Mouse (Mus musculus) ES-CJ7 (cell line): ENCODE data around the gene Cdk1.

Experiments used
- DNase-seq: peaks from one replicate; pipeline ENCODE4 v3.0.0; 2011; ENCODE audit warnings: low read depth, low spot score

The Cdk1 gene

DNA sequence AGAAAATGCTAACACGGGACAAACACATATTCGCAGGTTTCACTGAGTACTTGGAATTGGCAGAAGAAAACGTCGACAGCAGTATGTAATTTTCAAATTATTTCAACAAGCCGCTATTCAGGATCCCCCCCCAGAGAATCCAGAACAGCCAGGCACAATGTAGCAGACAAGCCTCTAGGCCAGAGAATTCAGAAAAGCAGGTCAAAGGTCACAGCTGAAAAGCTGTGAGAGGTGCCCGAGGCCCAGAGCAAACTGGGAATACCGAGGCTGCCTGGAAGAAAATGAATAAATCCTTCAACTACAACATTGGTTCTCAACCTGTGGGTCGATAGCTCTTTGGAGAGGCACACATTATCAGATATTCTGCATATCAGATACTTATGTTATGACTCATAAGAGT lies 4.5 kb downstream of the Cdk1 start:
- no peak for DNase-seq

DNA sequence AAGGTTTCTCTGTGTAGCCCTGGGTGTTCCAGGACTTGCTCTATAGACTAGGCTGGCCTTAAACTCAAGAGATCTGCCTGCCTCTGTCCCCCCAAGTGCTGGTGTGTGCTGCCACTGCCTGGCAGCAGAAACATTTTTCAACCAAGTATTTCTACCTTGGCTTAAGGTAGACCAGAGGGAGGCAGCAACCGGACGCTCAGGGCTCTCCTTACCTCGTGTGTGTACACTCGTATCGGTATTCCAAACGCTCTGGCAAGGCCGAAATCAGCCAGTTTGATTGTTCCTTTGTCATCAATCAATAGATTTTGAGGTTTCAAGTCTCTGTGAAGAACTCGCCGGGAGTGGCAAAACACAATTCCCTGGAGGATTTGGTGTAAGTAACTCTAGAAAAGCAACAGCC lies 10.4 kb downstream of the Cdk1 start:
- no peak for DNase-seq

DNA sequence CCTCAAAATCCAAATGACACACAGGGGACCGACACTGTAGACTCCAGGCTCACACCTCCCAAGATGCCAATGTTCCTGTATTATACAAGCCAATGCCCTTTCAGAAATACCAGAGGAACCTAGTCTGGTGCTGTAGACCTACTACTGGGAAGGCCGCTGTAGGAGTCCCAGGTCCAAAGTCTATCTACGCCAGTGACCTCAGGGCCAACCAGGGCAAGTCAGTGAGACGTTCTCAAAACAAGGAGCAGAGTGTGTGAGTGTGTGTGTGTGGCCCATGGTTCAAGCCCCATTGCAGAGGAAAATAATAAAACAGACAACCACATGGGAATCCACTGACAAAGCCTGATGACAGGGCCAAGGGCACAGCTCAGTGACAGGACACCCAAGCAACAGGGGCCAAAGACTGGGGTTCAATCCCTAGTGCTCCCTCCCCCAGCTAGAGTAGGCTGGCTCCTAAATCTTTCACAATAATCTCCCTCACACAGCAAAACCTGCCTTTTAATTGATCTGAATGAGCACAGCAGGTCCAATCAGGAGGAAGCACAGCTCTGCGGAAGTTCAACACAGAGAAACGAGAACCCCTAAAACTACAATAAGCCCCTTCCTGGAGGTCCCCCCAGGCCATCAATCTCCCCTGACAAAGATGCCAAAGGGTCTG lies 11.0 kb downstream of the Cdk1 start:
- no peak for DNase-seq

DNA sequence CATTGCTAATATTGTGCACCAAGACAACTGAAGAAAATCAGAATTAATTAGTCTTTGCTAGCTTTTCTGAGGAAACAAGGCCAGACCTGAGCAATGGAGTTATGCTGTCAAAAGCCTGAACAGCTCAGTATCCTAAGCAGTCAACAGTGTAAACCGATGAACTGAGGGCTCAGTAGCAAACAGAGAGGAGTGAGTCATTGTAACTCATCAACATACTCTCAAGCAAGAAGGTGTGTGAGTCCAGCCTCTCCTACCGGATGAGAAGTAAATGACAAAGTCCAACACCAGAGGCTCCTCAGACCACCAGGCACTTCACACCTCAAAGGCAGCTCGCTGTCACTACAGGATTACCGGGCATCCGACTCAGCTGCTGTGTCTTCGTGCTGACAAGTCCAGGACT lies 12.7 kb downstream of the Cdk1 start:
- no peak for DNase-seq

DNA sequence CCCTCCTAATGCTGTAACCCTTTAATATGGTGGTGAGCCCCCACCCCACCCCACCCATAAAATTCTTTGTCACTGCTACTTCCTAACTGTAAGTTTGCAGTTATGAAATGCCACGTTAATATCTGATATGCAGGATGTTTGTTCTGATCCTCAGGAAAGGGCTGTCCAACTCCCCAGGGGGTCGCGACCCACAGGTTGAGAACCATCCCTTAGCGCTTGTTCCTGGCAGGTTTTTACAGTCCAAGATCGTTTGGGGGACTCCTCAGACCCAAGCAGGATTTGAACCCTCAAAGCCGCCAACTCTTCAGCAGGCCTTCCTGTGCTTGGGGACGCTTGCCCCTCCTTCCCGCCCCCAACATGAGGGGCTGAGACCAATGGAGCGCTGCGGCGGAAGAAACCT lies 16.5 kb downstream of the Cdk1 start:
- DNase-seq, result no peak

DNA sequence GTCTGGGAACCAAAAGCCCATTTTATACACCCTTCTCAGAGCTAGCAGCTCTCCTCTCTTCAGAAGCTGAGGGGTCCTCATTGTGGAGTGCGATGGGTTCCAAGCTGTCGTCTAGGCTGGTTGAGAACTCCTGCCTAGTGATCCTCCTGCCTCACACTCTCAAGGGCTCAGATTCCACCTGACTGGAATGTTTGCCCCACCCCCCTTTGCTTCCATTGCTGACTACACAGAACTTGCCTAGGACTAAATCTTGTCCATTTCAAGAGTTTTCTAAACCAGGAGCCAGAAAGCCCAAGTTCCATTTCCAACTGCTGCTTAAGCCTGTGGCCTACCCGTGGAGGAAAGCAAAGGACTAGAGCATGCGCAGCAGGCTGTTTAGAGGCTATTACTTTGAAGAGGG lies 17.1 kb downstream of the Cdk1 start:
- DNase-seq, result peak; percentile 46

DNA sequence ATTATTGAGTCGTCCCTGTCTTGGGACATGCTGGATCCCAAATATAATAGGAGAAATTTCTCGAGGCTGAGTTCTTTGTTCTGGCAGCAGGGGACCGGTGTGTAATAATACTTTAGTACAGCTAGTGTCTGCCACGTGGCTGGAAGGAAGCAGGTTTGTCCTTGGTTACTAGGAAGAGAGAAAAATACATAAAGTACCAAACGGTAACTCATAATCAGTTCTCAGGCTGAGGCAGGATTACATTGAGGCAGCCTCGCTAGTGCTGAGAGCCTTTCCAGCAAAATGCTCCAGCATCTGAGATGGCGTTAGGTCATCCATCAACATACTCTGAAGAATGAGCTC lies 17.6 kb downstream of the Cdk1 start:
- no peak for DNase-seq

DNA sequence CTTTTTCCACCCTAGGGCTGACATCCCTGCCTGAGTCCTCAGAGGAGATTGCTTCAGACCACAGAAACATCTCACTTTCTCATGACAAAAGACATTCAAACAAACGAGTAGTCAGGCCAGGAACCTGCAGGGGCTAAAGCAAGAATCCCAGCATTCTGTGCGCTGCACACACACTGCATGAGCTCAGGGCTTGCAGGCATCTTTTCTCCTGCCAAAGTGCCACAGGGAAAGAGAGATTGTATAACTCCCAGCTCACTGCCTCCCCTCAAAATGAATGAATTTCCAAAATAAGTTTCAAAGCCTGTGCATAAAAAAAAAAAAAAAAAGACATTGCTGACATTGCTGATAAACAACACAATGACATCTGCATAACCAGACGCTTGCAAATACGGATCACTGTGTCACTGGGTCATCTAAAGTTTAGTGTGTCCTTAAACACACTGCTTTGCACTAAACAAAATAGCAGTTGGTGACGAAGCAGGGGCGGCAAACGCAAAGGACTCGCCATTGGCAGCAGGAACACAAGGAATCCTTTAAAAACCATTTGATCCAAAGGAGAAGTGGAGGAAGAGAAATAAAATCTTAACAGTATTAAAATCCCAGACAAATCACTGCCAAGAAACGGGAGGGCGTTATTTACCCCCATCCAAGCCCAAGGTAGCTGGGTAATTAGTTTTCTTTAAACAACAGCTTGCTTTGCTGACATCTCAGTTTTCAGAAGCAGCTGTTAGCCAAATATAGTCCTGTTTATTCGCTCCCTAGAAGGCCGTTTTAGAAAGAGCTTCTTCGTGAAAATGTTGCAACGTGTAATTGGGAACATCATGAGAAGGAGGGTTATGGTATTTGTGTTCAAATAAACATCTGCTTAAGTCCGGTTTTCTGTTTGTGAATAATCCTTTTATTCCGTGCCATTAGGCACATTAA lies 18.2 kb downstream of the Cdk1 start:
- DNase-seq, result no peak

DNA sequence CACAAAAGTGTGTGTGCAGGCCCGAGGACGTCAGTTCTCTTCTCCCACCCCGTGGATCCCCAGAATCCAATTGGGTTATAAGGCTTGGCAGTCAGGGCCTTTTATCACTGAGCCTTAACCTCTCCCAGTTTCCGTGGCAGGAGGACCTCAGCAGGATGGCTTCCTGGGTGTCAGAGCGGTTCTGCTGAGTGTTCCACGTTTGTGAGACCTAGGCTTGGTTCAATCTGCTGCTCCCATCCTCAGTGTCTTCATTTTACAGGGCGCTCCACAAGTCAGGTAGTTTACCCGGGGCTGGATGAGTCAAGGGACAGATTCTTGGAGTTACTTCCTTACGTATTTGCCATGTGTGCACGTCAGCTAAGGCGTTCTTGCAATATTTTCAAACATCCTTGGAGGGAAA lies 19.5 kb downstream of the Cdk1 start:
- DNase-seq, result no peak

DNA sequence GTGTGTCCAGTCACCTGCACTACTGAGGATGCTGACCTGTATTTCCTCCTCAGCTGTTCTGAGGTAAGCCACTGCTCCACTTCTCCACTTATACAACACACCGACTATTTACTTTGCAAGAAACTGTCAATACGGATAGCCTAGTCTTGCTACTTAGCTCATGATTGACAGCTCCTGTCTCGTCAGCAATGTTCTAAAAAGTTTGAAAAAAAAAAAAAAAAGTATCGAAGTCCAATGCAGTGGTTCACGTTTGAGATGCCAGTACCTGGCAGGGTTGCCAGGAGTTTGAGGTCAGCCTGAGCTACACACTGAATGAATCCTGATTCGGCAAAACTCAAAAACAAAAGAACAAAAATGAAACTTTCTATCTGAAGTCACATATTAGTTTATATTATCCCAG lies 21.5 kb downstream of the Cdk1 start:
- DNase-seq, result no peak

DNA sequence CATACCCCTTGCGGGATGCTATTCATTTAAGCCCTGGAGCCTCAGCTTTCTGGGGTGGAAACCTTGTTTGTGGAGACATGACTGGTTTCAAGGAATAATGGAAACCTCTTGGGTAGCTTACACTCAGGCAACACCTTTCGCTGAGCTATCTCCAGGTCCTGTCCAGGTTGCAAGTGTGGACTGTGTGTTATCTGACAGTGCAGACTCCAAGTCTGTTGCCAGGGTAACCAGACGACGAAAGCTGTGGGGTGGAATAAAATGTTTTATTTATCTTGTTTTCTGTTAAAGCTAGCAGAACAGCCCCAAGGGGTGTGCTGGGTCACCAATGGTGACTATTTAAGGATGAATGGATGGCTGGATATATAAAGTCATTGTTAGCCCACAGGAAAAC lies 24.1 kb downstream of the Cdk1 start:
- DNase-seq, result no peak

DNA sequence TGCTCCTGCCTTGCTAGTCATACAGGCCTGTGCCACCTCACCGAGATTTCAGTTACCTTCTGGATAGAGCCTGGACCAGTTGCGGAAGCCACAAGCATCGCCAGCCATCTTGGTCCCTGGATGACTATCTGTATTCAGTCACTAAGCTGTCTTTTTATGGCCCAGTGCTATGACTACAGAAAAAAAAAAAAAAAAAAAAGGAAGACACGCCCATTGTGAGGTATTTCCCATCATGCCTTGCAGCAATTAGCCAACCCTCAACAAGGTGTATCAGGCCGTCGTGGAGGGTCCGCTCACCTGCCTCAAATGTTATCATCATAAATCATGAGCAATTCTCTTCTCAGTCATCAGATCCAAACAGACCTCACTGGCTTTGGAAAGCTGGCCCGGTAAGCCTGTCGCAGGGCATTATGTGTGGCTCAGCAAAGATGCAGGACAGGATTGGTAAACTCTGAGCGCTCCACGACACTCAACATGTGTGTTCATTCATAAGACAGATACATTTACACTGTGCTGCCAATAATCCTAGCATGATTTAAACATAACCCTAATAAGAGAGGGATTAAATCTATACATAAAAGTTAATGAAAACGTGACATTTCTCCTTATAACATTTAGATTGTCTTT lies 24.6 kb downstream of the Cdk1 start:
- peak; percentile 67 for DNase-seq

DNA sequence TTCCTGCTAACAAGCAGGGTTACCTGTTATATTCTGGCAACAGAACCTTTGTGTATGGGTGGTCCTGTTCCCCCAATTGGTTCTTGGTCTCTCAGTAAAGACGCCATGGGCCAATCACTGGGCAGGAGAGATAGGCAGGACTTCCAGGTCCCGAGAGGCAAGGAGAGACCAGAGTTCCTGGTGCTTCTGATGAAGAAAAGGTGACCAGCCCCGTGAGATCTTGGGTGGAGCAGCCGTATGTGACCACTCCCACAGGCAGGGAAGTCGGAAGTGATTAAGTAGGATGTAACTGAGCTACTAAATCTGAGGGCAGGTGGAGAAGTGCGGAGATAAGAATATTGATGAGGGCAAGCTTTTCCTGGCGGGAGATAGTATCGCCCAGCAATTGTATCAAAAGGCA lies 25.4 kb downstream of the Cdk1 start:
- DNase-seq, result peak; percentile 89

DNA sequence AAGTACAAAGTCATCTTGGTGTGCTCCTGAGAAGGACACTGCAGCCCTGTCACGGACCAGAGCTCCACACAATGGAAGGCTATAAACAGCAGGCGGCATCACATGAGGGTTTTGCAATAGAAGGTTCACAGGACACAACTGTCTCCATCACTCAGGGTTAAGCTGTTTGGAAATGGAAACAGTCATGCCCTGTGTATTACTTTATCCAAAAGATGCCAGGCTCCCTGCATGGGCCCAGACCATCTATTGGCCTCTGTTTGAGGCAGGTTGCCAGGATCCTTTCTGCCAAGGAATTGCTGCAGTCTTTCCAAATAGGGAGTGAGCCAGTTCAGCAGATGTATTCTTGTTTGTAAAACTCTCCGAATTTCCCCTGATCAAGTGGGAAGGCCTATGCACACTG lies 26.3 kb downstream of the Cdk1 start:
- DNase-seq, result no peak

DNA sequence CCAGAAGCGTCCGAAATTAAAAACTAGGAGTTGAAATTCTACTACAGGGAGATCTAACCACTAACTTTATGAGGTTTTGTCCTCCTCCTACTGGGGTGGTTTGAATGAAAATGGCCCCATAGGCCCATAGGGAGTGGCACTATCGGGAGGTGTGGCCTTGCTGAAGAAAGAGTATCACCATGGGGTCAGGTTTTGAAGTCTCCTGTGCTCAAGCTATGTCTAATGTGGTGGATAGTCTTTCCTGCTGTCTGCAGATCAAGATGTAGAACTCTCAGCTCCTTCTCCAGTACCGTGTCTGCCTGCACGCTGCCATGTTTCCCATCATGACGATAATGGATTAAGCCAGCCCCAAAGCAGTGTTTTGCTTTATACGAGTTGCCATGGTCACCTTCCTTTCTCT lies 27.9 kb downstream of the Cdk1 start:
- DNase-seq, result peak; percentile 72

DNA sequence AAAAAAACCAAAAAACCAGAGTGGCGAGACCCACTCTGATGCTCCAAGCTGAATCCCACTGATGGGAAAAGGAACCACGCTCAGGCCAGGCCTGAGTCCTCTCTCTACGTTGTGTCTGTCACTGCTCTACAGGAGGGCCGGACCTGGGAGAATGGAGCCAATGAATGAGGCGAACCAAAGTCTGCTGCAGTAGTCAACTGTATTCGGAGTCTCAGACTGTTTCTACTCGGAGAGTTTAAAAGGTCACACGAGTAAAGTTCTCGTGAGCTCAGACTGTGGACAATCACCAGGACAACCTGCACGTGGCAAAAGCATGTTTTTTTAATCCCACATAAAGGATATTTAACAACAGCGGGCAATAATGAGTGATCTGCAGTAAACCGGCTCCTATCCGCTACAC lies 28.8 kb downstream of the Cdk1 start:
- DNase-seq, result peak; percentile 69

DNA sequence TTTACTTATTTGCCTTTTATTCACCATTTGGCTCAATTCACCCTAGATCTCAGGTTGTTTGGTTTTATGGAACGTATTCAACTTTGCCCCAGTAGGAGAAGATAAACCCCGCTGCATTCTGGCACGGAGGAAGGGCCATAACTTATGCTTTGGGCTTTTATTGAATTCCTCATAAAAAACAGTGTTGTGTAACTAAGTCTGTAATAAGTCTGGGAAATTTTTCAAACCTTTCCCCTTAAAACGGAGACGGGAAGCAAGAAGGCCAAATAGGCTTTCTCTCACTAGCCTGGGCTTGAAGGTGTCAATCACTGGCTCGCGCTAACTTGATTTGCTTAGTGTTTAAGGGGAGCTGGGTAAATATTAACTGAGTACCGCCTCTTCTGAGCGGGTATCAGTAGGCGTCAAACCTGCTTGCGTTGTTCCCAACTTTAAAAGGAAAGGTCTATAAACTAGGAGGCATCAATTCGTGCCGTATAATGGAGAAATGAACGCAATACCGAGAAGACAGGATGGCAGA lies 31.2 kb downstream of the Cdk1 start:
- DNase-seq, result no peak

DNA sequence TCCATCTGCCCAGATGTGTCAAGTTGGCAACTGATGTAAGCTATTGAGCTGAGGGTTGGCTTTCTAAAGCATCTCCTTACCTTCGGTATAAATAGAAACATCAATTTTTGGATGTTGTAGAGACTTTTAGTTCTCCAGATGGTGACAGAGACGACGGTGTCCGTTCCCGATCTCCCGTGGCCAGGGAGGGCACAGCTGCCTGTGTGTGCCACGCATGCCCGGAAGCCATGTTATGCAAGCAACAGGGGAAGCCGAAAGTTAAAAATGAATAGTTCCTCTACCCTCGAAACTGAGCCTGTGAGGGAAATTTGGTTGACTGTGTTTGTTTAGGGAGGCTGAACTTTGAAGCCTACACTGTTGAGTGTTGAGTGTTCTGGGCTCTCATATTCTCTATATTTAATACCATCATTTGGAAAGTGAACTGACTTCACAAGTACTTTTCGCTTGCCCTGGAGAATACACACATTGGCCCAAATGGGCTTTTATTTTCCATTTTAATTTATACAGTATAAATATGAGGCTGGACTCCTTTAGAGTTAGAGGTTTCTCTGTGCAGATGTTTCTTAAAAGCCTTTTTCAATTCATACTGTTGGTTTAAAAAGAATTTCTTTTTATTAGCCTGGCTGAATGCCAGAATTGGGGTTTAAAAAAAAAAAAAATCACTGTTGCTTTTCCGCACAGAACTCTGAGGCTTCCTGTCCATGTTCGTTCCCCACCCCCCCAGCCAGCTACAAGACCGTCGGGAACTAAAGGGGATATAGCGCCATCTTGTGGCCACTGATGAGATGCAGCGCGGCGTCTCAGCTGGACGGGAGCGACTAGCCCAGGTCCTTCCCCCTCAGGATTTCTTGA lies 31.8 kb downstream of the Cdk1 start:
- DNase-seq, result peak; percentile 82

DNA sequence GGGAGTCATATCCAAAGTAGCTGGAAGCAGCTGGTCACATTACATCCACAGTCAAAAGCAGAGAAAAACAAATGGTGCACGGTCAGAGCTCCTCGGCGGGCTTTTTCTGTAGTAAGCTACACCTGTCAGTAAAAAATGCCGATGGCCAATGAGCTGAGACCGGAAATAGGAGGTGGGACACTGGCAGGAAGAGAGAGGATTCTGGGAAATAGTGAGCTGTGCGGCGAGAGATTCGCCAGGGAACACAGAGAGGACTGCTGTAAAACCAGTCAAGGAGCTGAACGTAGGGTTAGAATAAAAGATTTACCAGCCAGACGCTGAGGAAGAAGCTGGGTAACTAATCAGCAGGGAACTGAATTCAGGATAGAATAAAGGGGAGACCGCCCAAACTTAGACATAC lies 34.2 kb downstream of the Cdk1 start:
- peak; percentile 79 for DNase-seq

DNA sequence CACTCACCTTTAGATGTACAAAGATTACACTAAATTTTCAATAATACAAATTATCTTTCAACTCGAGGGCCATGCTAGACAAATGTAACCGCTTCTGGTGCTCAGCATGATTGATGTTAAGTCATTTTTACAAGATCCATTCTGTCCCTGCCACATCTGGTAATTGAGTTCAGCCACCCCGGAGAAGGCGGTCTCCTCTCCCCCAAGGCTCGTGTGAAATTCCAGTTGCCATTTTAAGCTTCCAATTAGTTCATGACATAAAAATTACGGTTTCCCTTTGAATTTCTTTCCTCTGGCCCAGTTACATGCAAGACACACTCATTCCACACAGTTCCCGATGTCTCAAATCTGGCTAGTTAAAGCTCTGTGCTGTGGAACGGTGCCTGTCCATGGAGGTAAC lies 38.8 kb downstream of the Cdk1 start:
- no peak for DNase-seq

DNA sequence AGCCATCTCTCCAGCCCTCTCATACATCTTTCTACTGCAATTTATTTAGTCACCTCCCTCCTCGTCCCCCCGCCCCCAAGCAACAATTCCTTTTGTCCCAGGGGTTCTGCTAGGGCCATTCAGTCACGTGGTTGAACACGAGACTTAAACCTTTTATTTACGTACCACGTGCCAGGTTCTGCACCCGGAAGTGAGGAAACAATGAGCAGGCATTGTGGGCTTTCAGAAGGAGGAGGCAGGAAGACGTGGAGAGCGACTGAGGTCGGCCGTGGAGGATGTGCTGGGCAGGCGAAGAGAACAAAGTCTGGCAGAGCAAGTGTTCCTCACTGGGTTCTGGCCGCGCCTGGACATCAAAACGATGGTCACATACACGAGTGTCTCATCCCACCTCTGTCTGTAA lies 40.9 kb downstream of the Cdk1 start:
- DNase-seq, result peak; percentile 52

DNA sequence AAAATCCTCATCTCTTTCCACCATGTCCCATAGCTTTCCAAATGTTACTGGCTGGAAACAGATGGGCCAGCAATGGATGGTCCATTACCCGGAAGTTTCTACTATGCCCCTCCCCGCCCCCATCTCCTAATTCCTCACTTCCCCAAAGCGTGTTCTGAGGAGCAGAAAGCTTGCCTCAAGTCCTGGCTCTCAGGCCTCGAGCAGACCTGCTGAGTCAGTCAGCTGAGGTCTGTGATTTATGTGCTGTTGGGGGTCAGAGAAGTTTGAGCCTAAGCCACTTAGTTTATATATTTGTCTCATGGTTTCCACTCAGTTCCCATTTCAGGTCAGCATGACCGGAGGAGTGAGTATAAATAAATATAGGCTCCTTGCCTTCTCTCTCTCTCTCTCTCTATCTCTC lies 43.6 kb downstream of the Cdk1 start:
- DNase-seq, result no peak
